11 mouse cellular contexts compared by ENCODE assay signal in the genomic region with DNA sequence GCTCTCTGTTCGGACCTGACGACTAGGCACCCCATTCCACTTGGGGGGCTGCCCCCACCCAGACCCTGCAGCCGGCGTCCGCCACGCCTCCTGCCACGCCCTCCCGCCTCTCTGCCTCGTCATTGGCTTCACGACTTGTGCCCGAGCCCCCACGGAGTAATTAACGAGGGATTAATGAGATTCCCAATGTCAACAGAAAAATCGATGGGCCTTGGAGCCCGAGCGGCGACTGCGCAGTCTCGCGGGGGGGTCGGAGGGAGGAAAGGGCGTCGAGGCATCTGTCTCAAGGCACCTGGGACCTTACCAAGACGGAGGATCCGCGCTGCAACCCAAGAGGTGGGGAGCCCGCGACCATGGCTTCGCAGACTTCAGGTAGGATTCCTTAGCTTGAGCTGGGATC. TPM values are rescaled to one million over a fixed set of nuclear protein-coding genes. Genes with fewer than 3 reads are reported as not detected.
DNase-seq lines count a peak whose midpoint lies in the region; ATAC-seq and TF ChIP-seq lines count a peak whose summit lies in the region.
"Had no signal": no experiment of that assay in that cellular context is flagged by ENCODE, and none has a peak within 500 bp of the region (broad histone marks: within the 10 kb centered on the region; RNA-seq: fewer than 3 reads in every experiment).

Otop3 (plus strand) TSS at position 201 of the 400 bp plus-strand sequence.

- no peaks in the 10 kb centered on the region for H3K36me3 ChIP-seq in kidney, embryonic 15.5 days
- H3K36me3 ChIP-seq in hindbrain, embryonic 11.5 days (ENCODE audit: control insufficient read depth, insufficient read depth, low read length), result no peaks in the 10 kb centered on the region
- H3K36me3 ChIP-seq in liver, embryonic 14.5 days (replicated peaks; ENCODE audit: control insufficient read depth, insufficient read depth, low read depth), result no peaks in the 10 kb centered on the region
- H3K36me3 ChIP-seq in small intestine, adult 2 months (ENCODE audit: control insufficient read depth, insufficient read depth, low read length), result no peaks in the 10 kb centered on the region

- TF ChIP-seq CTCF in liver, embryonic 14.5 days (IDR thresholded peaks at IDR 0.05; ENCODE audit: low read depth), result no peak
- no peak for TF ChIP-seq CTCF in small intestine, adult 2 months (IDR thresholded peaks at IDR 0.05; ENCODE audit: extremely low read depth, insufficient read length, insufficient replicate concordance, low read depth, low read length)

- H3K4me3 ChIP-seq in kidney, embryonic 15.5 days (replicated peaks), result peak within 1 kb of the TSS; percentile 12; the same call in 1 of the 2 replicates
- peak within 1 kb of the TSS; percentile 17; the same call in 1 of the 2 replicates for H3K4me3 ChIP-seq in hindbrain, embryonic 11.5 days (ENCODE audit: low read depth, low read length)
- no peak within 1 kb of the TSS for H3K4me3 ChIP-seq in liver, embryonic 14.5 days (ENCODE audit: insufficient read depth in 1 of 2, low read depth in 2 of 2, low read length in 2 of 2)
- H3K4me3 ChIP-seq in small intestine, adult 2 months (ENCODE audit: low read depth, low read length), result peak within 1 kb of the TSS; percentile 46

- H3K9ac ChIP-seq in kidney, embryonic 15.5 days, result no peak within 1 kb of the TSS
- no peak within 1 kb of the TSS for H3K9ac ChIP-seq in hindbrain, embryonic 11.5 days (ENCODE audit: low read depth, low read length)
- no peak within 1 kb of the TSS for H3K9ac ChIP-seq in liver, embryonic 14.5 days (replicated peaks)

- H3K27ac ChIP-seq in kidney, embryonic 15.5 days, result no peak within 1 kb of the TSS
- H3K27ac ChIP-seq in hindbrain, embryonic 11.5 days (ENCODE audit: low read depth, low read length), result no peak within 1 kb of the TSS
- H3K27ac ChIP-seq in liver, embryonic 14.5 days, result no peak within 1 kb of the TSS
- H3K27ac ChIP-seq in small intestine, adult 2 months (ENCODE audit: insufficient read depth, low read depth, low read length), result no peak within 1 kb of the TSS

- no peak for ATAC-seq in kidney, embryonic 15.5 days (replicated peaks; ENCODE audit: low FRiP score)
- ATAC-seq in hindbrain, embryonic 11.5 days (ENCODE audit: low FRiP score), result no peak
- no peak for ATAC-seq in liver, embryonic 14.5 days (ENCODE audit: insufficient read depth)

- peaks cover 5% of the 10 kb centered on the region for H3K4me1 ChIP-seq in kidney, embryonic 15.5 days
- 0 out of 2 replicates have a peak, but pooled peaks cover 3% of the 10 kb centered on the region for H3K4me1 ChIP-seq in hindbrain, embryonic 11.5 days (replicated peaks; ENCODE audit: control insufficient read depth, insufficient read depth, low read length)
- no peaks in the 10 kb centered on the region for H3K4me1 ChIP-seq in liver, embryonic 14.5 days (replicated peaks; ENCODE audit: control insufficient read depth in 2 of 2, insufficient read depth in 2 of 2, low read length in 1 of 2)
- peaks cover 23% of the 10 kb centered on the region for H3K4me1 ChIP-seq in small intestine, adult 2 months (ENCODE audit: control insufficient read depth, insufficient read depth, insufficient read length, low read length)

- WGBS in kidney, embryonic 15.5 days, result 7% methylated on average over 29 of the region's 29 CpGs
- WGBS in hindbrain, embryonic 11.5 days, result 2% methylated on average over 29 of the region's 29 CpGs
- 5% methylated on average over 29 of the region's 29 CpGs for WGBS in liver, embryonic 14.5 days (ENCODE audit: insufficient replicate concordance)
- WGBS in small intestine, adult 2 months, result 5% methylated on average over 29 of the region's 29 CpGs

- no peaks in the 10 kb centered on the region for H3K9me3 ChIP-seq in kidney, embryonic 15.5 days (replicated peaks)
- no peaks in the 10 kb centered on the region for H3K9me3 ChIP-seq in hindbrain, embryonic 11.5 days (ENCODE audit: control insufficient read depth, low read length)
- H3K9me3 ChIP-seq in liver, embryonic 14.5 days (ENCODE audit: control insufficient read depth, low read length), result no peaks in the 10 kb centered on the region

- no peak for TF ChIP-seq EP300 in liver, embryonic 14.5 days (IDR thresholded peaks at IDR 0.05; ENCODE audit: low read depth)

- peaks cover 81% of the 10 kb centered on the region for H3K27me3 ChIP-seq in kidney, embryonic 15.5 days
- peaks cover 26% of the 10 kb centered on the region for H3K27me3 ChIP-seq in hindbrain, embryonic 11.5 days (ENCODE audit: control insufficient read depth, insufficient read depth, low read length)
- H3K27me3 ChIP-seq in liver, embryonic 14.5 days (ENCODE audit: control insufficient read depth, insufficient read depth, low read length), result peaks cover 31% of the 10 kb centered on the region
- peaks cover 18% of the 10 kb centered on the region for H3K27me3 ChIP-seq in small intestine, adult 2 months (ENCODE audit: control insufficient read depth, insufficient read depth, low read length)

- H3K4me2 ChIP-seq in kidney, embryonic 15.5 days, result peak within 1 kb of the TSS; percentile 43
- H3K4me2 ChIP-seq in hindbrain, embryonic 11.5 days (replicated peaks; ENCODE audit: low read depth, low read length), result peak within 1 kb of the TSS; percentile 35
- H3K4me2 ChIP-seq in liver, embryonic 14.5 days (ENCODE audit: low read depth), result peak within 1 kb of the TSS; percentile 18; the same call in 1 of the 2 replicates

- no peak for DNase-seq in kidney, postnatal 14 days
- DNase-seq in hindbrain, embryonic 11.5 days (ENCODE audit: low spot score), result peak; percentile 55
- no peak for DNase-seq in liver, embryonic 14.5 days (ENCODE audit: low read depth in 3 of 3, low spot score in 3 of 3)
- no peak for DNase-seq in spleen, postnatal 4 days (ENCODE audit: low spot score in 2 of 2)
- DNase-seq in urinary bladder, adult 2 months (ENCODE audit: low spot score), result no peak
- no peak for DNase-seq in spleen, postnatal 14 days (ENCODE audit: low spot score in 2 of 2)
- DNase-seq: heart, adult 11 months had no signal

- TF ChIP-seq POLR2A in small intestine, adult 2 months (IDR thresholded peaks at IDR 0.05; ENCODE audit: low read depth, low read length), result no peak

RNA-seq across cellular contexts. Expression of gene Otop3, which starts in this region (rescaled TPM):
- polyA plus RNA-seq in kidney, embryonic 15.5 days (2015; fragmentation: Nextera tagmentation; extraction: Ambion mirVana), result not detected in 2 replicates
- polyA plus RNA-seq in hindbrain, embryonic 11.5 days (2014; fragmentation: Nextera tagmentation; extraction: Ambion mirVana), result 0.15 and 0.20 TPM in 2 replicates
- not detected in 2 replicates for polyA plus RNA-seq in liver, embryonic 14.5 days (2012; rRNA removed)
- polyA plus RNA-seq in liver, embryonic 14.5 days (2014; fragmentation: Nextera tagmentation; extraction: Ambion mirVana), result not detected in 2 replicates
- 0.61 and 93.4 TPM in 2 replicates for polyA plus RNA-seq in small intestine, adult 2 months (2012; rRNA removed)
- not detected in 2 replicates for polyA plus RNA-seq in urinary bladder, adult 2 months (2012; rRNA removed)
- polyA plus RNA-seq: C2C12; cortical plate, adult 2 months had no signal

Comparison
In these comparisons a context has a peak if more than half of its experiments do, and no peak if none do; other contexts are left out.
1. Peak in DNase-seq, H3K4me3 ChIP-seq and H3K4me2 ChIP-seq in hindbrain, embryonic 11.5 days; RNA of the gene not detected or under 1 TPM.
2. H3K4me3 ChIP-seq: peak in kidney, embryonic 15.5 days (single experiment) and small intestine, adult 2 months (single experiment); none in liver, embryonic 14.5 days (0 of 2).
3. Peak in every context shown above with its lines, with median percentiles within 50 percentile points of each other: H3K4me2 ChIP-seq.